Mouse (Mus musculus): ENCODE results near the gene Sbsn. TPM values are rescaled to one million over a fixed set of nuclear protein-coding genes. Genes with fewer than 3 reads are reported as not detected.
A peak's percentile ranks its signal among the peaks of the same experiment; 100 is the strongest.

Sbsn gene
- polyA plus RNA-seq, 1 experiment from 2014 or later, result 2.3 TPM

- Histone ChIP-seq H3K27ac (ENCODE audit: low read length) (no peak overlapping the region), H3K4me2 (ENCODE audit: low read length) (no peak overlapping the region), H3K9ac (replicated peaks; ENCODE audit: low read depth, low read length) (no peak overlapping the region), H3K9me3 (ENCODE audit: control insufficient read depth, low read length) (no peaks in the 10 kb centered on the region), H3K36me3 (ENCODE audit: control insufficient read depth, insufficient read depth) (no peaks in the 10 kb centered on the region), H3K4me1 (replicated peaks; ENCODE audit: control insufficient read depth, insufficient read depth, low read length) (no peaks in the 10 kb centered on the region), H3K27me3 (replicated peaks; ENCODE audit: control insufficient read depth, insufficient read depth, low read length) (no peaks in the 10 kb centered on the region), H3K4me3 (replicated peaks; ENCODE audit: low read length) (no peak overlapping the region)
- 98% methylated on average over 9 of the region's 9 CpGs for WGBS
- ATAC-seq, result no peak
These were observed 24.8 kb downstream of the Sbsn start for GRCm38 (mm10) chr7:30776104-30776503.

- WGBS, result 50% methylated on average over 6 of the region's 7 CpGs
These were observed 25.9 kb downstream of the Sbsn start for GRCm38 (mm10) chr7:30777081-30777579.

GRCm38 (mm10) chr7:30777911-30778310, 26.6 kb downstream of the Sbsn start:
- 89% methylated on average over 1 of the region's 1 CpGs for WGBS
- Histone ChIP-seq H3K4me2 (ENCODE audit: low read length) (no peak overlapping the region), H3K27me3 (replicated peaks; ENCODE audit: control insufficient read depth, insufficient read depth, low read length) (no peaks in the 10 kb centered on the region), H3K4me3 (replicated peaks; ENCODE audit: low read length) (no peak overlapping the region), H3K9me3 (ENCODE audit: control insufficient read depth, low read length) (no peaks in the 10 kb centered on the region), H3K27ac (ENCODE audit: low read length) (no peak overlapping the region), H3K9ac (replicated peaks; ENCODE audit: low read depth, low read length) (no peak overlapping the region), H3K4me1 (replicated peaks; ENCODE audit: control insufficient read depth, insufficient read depth, low read length) (no peaks in the 10 kb centered on the region), H3K36me3 (ENCODE audit: control insufficient read depth, insufficient read depth) (no peaks in the 10 kb centered on the region)
- no peak for ATAC-seq

More at GRCm38 (mm10) chr7:30777081-30777579, 25.9 kb downstream of the Sbsn start:
- Histone ChIP-seq H3K4me1 (replicated peaks; ENCODE audit: control insufficient read depth, insufficient read depth, low read length) (no peaks in the 10 kb centered on the region), H3K9ac (replicated peaks; ENCODE audit: low read depth, low read length) (no peak overlapping the region), H3K9me3 (ENCODE audit: control insufficient read depth, low read length) (no peaks in the 10 kb centered on the region), H3K4me2 (ENCODE audit: low read length) (no peak overlapping the region), H3K27me3 (replicated peaks; ENCODE audit: control insufficient read depth, insufficient read depth, low read length) (no peaks in the 10 kb centered on the region), H3K4me3 (replicated peaks; ENCODE audit: low read length) (no peak overlapping the region), H3K27ac (ENCODE audit: low read length) (no peak overlapping the region), H3K36me3 (ENCODE audit: control insufficient read depth, insufficient read depth) (no peaks in the 10 kb centered on the region)
- no peak for ATAC-seq

DNA sequence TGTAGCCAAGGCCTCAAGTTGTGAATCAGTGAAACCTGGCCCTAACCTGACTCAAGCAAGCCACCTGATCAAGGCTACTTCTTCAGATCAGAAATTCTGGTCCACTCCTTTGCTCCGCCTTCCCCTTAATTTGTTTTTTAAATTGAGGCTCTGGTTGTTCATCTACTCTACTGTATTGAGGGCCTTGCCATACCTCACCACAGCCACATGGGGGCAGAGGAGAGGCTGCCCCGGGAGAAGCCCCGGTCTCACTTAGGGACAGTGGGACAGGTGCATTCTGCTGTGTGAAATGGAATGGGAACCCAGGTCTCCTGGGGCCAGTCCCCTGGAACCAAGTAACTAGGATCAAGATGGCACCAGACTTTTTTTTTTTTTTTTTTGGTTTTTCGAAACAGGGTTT, 30.5 kb downstream of the Sbsn start:
- Histone ChIP-seq H3K4me1 (replicated peaks; ENCODE audit: control insufficient read depth, insufficient read depth, low read length) (peaks cover 8% of the 10 kb centered on the region; the same call in 1 of the 2 replicates), H3K4me2 (ENCODE audit: low read length) (no peak overlapping the region), H3K9ac (replicated peaks; ENCODE audit: low read depth, low read length) (no peak overlapping the region), H3K9me3 (ENCODE audit: control insufficient read depth, low read length) (no peaks in the 10 kb centered on the region), H3K27me3 (replicated peaks; ENCODE audit: control insufficient read depth, insufficient read depth, low read length) (no peaks in the 10 kb centered on the region), H3K27ac (ENCODE audit: low read length) (no peak overlapping the region), H3K36me3 (ENCODE audit: control insufficient read depth, insufficient read depth) (no peaks in the 10 kb centered on the region), H3K4me3 (replicated peaks; ENCODE audit: low read length) (no peak overlapping the region)
- ATAC-seq, result no peak
- 73% methylated on average over 4 of the region's 4 CpGs for WGBS

GRCm38 (mm10) chr7:30782658-30783057, 31.4 kb downstream of the Sbsn start:
- H3K4me1 ChIP-seq (replicated peaks; ENCODE audit: control insufficient read depth, insufficient read depth, low read length), result peaks cover 8% of the 10 kb centered on the region; the same call in 1 of the 2 replicates
- ATAC-seq, result no peak
- no peak overlapping the region for H3K27ac ChIP-seq (ENCODE audit: low read length)
- H3K9me3 ChIP-seq (ENCODE audit: control insufficient read depth, low read length), result no peaks in the 10 kb centered on the region
- H3K4me2 ChIP-seq (ENCODE audit: low read length), result no peak overlapping the region
- no peak overlapping the region for H3K9ac ChIP-seq (replicated peaks; ENCODE audit: low read depth, low read length)
- no peak overlapping the region for H3K4me3 ChIP-seq (replicated peaks; ENCODE audit: low read length)
- no peaks in the 10 kb centered on the region for H3K36me3 ChIP-seq (ENCODE audit: control insufficient read depth, insufficient read depth)
- 87% methylated on average over 3 of the region's 3 CpGs for WGBS
- no peaks in the 10 kb centered on the region; the same call in 1 of the 2 replicates for H3K27me3 ChIP-seq (replicated peaks; ENCODE audit: control insufficient read depth, insufficient read depth, low read length)

DNA sequence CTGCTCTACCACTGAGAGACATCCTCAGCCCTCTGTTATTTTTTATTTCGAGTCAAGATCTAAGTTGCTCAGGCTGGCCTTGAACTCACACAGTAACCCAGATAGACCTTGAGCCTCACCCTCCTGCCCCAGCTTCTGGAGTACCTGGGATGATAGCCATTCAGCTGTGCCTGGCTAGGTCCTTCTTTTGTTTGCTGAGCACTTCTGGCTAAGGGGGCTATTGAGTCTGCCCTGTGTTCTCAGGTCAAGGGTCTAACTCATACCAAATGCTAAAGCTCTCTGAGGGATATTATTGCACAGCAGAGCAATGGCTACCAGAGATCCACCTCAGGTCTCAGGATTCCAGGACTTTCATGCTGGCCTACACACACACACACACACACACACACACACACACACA, 33.9 kb downstream of the Sbsn start:
- peaks cover 8% of the 10 kb centered on the region; the same call in 1 of the 2 replicates for H3K4me1 ChIP-seq (replicated peaks; ENCODE audit: control insufficient read depth, insufficient read depth, low read length)
- ATAC-seq, result no peak
- no peak overlapping the region for H3K9ac ChIP-seq (replicated peaks; ENCODE audit: low read depth, low read length)
- 85% methylated on average over 1 of the region's 1 CpGs for WGBS
- no peak overlapping the region for H3K4me2 ChIP-seq (ENCODE audit: low read length)
- H3K27me3 ChIP-seq (replicated peaks; ENCODE audit: control insufficient read depth, insufficient read depth, low read length), result peaks cover 3% of the 10 kb centered on the region; the same call in 1 of the 2 replicates
- no peaks in the 10 kb centered on the region for H3K36me3 ChIP-seq (ENCODE audit: control insufficient read depth, insufficient read depth)
- no peak overlapping the region for H3K27ac ChIP-seq (ENCODE audit: low read length)
- H3K9me3 ChIP-seq (ENCODE audit: control insufficient read depth, low read length), result no peaks in the 10 kb centered on the region
- H3K4me3 ChIP-seq (replicated peaks; ENCODE audit: low read length), result no peak overlapping the region

- no peaks in the 10 kb centered on the region for H3K36me3 ChIP-seq (ENCODE audit: control insufficient read depth, insufficient read depth)
- no peak overlapping the region for H3K9ac ChIP-seq (replicated peaks; ENCODE audit: low read depth, low read length)
- no peak overlapping the region for H3K4me3 ChIP-seq (replicated peaks; ENCODE audit: low read length)
- peak; percentile 75 for ATAC-seq
- H3K4me2 ChIP-seq (ENCODE audit: low read length), result no peak overlapping the region
- peaks cover 8% of the 10 kb centered on the region; the same call in 1 of the 2 replicates for H3K4me1 ChIP-seq (replicated peaks; ENCODE audit: control insufficient read depth, insufficient read depth, low read length)
- WGBS, result 33% methylated on average over 13 of the region's 13 CpGs
- H3K9me3 ChIP-seq (ENCODE audit: control insufficient read depth, low read length), result no peaks in the 10 kb centered on the region
- no peak overlapping the region for H3K27ac ChIP-seq (ENCODE audit: low read length)
- H3K27me3 ChIP-seq (replicated peaks; ENCODE audit: control insufficient read depth, insufficient read depth, low read length), result peaks cover 3% of the 10 kb centered on the region; the same call in 1 of the 2 replicates
These were observed 34.7 kb downstream of the Sbsn start for GRCm38 (mm10) chr7:30785721-30786546.

DNA sequence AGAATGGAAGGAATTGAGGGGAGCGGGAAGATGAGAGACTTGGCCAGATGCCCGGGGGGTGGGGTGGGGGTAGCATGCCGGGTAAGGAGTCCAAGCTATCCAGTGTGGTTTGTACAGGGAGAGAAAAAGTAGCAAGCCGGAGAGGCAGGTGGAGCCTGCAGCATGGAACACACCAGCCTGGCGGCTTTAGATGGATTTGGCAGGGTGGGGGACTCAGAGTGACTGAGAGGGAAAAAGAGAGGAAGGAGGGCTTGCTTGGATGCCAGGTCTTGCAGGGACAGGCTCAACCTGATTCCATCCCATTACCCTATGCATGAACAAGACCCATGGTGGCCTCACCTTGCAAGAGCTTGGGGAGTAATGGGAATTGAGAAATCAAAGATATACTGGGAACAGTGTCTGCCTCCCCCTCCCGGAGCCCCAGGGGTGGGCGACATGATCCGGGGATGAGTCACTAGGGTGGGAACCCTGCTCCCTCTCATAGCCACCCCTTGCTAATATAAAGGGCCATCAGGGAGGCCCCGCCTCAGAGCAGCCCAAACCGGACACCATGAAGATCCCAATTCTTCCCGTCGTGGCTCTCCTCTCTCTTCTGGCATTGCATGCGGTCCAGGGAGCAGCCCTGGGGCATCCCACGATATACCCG, 36.2 kb downstream of the Sbsn start, which contains the start of gene Krtdap:
Krtdap (plus strand) TSS at position 520 of the 646 bp plus-strand sequence.
- H3K4me2 ChIP-seq (ENCODE audit: low read length), result no peak within 1 kb of the TSS
- H3K27ac ChIP-seq (ENCODE audit: low read length), result no peak within 1 kb of the TSS
- H3K9me3 ChIP-seq (ENCODE audit: control insufficient read depth, low read length), result no peaks in the 10 kb centered on the region
- 42% methylated on average over 15 of the region's 15 CpGs for WGBS
- H3K4me3 ChIP-seq (replicated peaks; ENCODE audit: low read length), result no peak within 1 kb of the TSS
- no peak within 1 kb of the TSS for H3K9ac ChIP-seq (replicated peaks; ENCODE audit: low read depth, low read length)
- no peaks in the 10 kb centered on the region for H3K36me3 ChIP-seq (ENCODE audit: control insufficient read depth, insufficient read depth)
- peaks cover 3% of the 10 kb centered on the region; the same call in 1 of the 2 replicates for H3K27me3 ChIP-seq (replicated peaks; ENCODE audit: control insufficient read depth, insufficient read depth, low read length)
- H3K4me1 ChIP-seq (replicated peaks; ENCODE audit: control insufficient read depth, insufficient read depth, low read length), result peaks cover 8% of the 10 kb centered on the region; the same call in 1 of the 2 replicates
- ATAC-seq, result no peak

- no peaks in the 10 kb centered on the region for H3K36me3 ChIP-seq (ENCODE audit: control insufficient read depth, insufficient read depth)
- H3K4me2 ChIP-seq (ENCODE audit: low read length), result no peak overlapping the region
- H3K9me3 ChIP-seq (ENCODE audit: control insufficient read depth, low read length), result no peaks in the 10 kb centered on the region
- H3K4me3 ChIP-seq (replicated peaks; ENCODE audit: low read length), result no peak overlapping the region
- H3K4me1 ChIP-seq (replicated peaks; ENCODE audit: control insufficient read depth, insufficient read depth, low read length), result peaks cover 8% of the 10 kb centered on the region; the same call in 1 of the 2 replicates
- no peak overlapping the region for H3K27ac ChIP-seq (ENCODE audit: low read length)
- ATAC-seq, result no peak
- peaks cover 3% of the 10 kb centered on the region; the same call in 1 of the 2 replicates for H3K27me3 ChIP-seq (replicated peaks; ENCODE audit: control insufficient read depth, insufficient read depth, low read length)
- no peak overlapping the region for H3K9ac ChIP-seq (replicated peaks; ENCODE audit: low read depth, low read length)
- 83% methylated on average over 10 of the region's 10 CpGs for WGBS
These were observed 38.9 kb downstream of the Sbsn start for GRCm38 (mm10) chr7:30790141-30790540.

All from forebrain, embryonic 16.5 days (tissue).